Mouse (Mus musculus) kidney, postnatal 0 days (tissue): ENCODE data around the gene 1700020A23Rik. TPM values are rescaled to one million over a fixed set of nuclear protein-coding genes. Genes with fewer than 3 reads are reported as not detected.
A peak's percentile ranks its signal among the peaks of the same experiment; 100 is the strongest.

Experiments
- ATAC-seq: fragments of 200-750 bp; cut with Nextera tagmentation; replicated peaks from 2 replicates; pipeline ENCODE4 v1.8.0; 2017; ENCODE audit warnings: low read depth, moderate number of reproducible peaks, moderate TSS enrichment, moderate library complexity; ENCODE audit not compliant: low FRiP score
- DNase-seq: peaks from one replicate; pipeline ENCODE4 v3.0.0-alpha.2; 2016; ENCODE audit warnings: low spot score
- H3K27ac ChIP-seq: fragments of 300-500 bp; sonication (generic); 2 replicates; pipeline ENCODE4 v1.5.1; 2014; ENCODE audit warnings: mild to moderate bottlenecking
- H3K27me3 ChIP-seq: fragments of 300-500 bp; sonication (generic); 2 replicates; pipeline ENCODE4 v1.6.1; 2014; ENCODE audit warnings: low read length, mixed read lengths; ENCODE audit not compliant: insufficient read depth
- H3K36me3 ChIP-seq: fragments of 300-500 bp; sonication (generic); 2 replicates; pipeline ENCODE4 v1.6.1; 2014; ENCODE audit warnings: low read length, mixed read lengths; ENCODE audit not compliant: insufficient read depth
- H3K4me1 ChIP-seq: fragments of 300-500 bp; sonication (generic); replicated peaks from 2 replicates; pipeline ENCODE4 v1.6.1; 2014; ENCODE audit warnings: antibody characterized with exemption, low read length, mixed read lengths; ENCODE audit not compliant: insufficient read depth
- H3K4me2 ChIP-seq: fragments of 300-500 bp; sonication (generic); 2 replicates; pipeline ENCODE4 v1.6.1; 2014; ENCODE audit warnings: mild to moderate bottlenecking, low read length, moderate library complexity, mixed read lengths
- H3K4me3 ChIP-seq: fragments of 300-500 bp; sonication (generic); replicated peaks from 2 replicates; pipeline ENCODE4 v1.5.1; 2014; ENCODE audit warnings: low read depth, low read length
- H3K9ac ChIP-seq: fragments of 300-500 bp; sonication (generic); 2 replicates; pipeline ENCODE4 v1.6.1; 2014; ENCODE audit warnings: low read depth, low read length
- H3K9me3 ChIP-seq: fragments of 300-500 bp; sonication (generic); replicated peaks from 2 replicates; pipeline ENCODE4 v1.6.1; 2016; ENCODE audit warnings: low read length, inconsistent platforms, mixed read lengths
- CTCF ChIP-seq: IDR thresholded peaks from 2 replicates; pipeline ENCODE4 v1.5.1; 2016; ENCODE audit warnings: antibody characterized with exemption, low read depth, mild to moderate bottlenecking, moderate library complexity
- WGBS: fragments of 180-500 bp; shearing (Covaris S2); extraction: QIAGEN DNeasy Blood & Tissue Kit; methylation state at CpG from one replicate; pipeline ENCODE4 v1.1.7; 2014; 5-methylcytosine and 5-hydroxymethylcytosine counted together
- polyA plus RNA-seq: library from polyadenylated mRNA; unstranded; fragments of >200 nt; fragmentation: Nextera tagmentation; extraction: Ambion mirVana; gene quantifications from 2 replicates; pipeline ENCODE4 v1.2.1, GENCODE M21; 2015

The 1700020A23Rik gene
- polyA plus RNA-seq, 1 experiment from 2014 or later = not detected

- Histone ChIP-seq H3K27ac (peak overlapping the region; percentile 89), H3K27me3 (no peaks in the 10 kb centered on the region), H3K4me2 (peak overlapping the region; percentile 76), H3K9ac (peak overlapping the region; percentile 85), H3K9me3 (no peaks in the 10 kb centered on the region), H3K36me3 (0 out of 2 replicates have a peak, but pooled peaks cover 4% of the 10 kb centered on the region), H3K4me3 (peak overlapping the region; percentile 68), H3K4me1 (peaks cover 11% of the 10 kb centered on the region)
- TF ChIP-seq CTCF = no peak
- 11% methylated on average over 49 of the region's 49 CpGs for WGBS
- ATAC-seq (peak; percentile 65), DNase-seq (peak; percentile 84)
These were observed 18.5 kb downstream of the 1700020A23Rik start for GRCm38 (mm10) chr2:130423397-130424125.

GRCm38 (mm10) chr2:130424126-130424853, 19.2 kb downstream of the 1700020A23Rik start, which contains the start of the genes Vps16 and Pced1a:
TSS of gene Vps16 (plus strand) at chr2:130424339.
TSS of gene Pced1a (minus strand) at chr2:130424701.
- Histone ChIP-seq H3K4me3 (peak within 1 kb of the TSS; percentile 68), H3K4me1 (peaks cover 11% of the 10 kb centered on the region), H3K4me2 (peak within 1 kb of the TSS; percentile 76), H3K27ac (peak within 1 kb of the TSS; percentile 89), H3K27me3 (no peaks in the 10 kb centered on the region), H3K36me3 (no peaks in the 10 kb centered on the region), H3K9ac (peak within 1 kb of the TSS; percentile 85), H3K9me3 (no peaks in the 10 kb centered on the region)
- peak; percentile 92 for ATAC-seq
- TF ChIP-seq CTCF = peak; percentile 57
- WGBS = under 1% methylated on average over 58 of the region's 58 CpGs
- peak; percentile 93 for DNase-seq

- H3K27ac ChIP-seq = no peak overlapping the region
- peak; percentile 45 for DNase-seq
These were observed 20.1 kb downstream of the 1700020A23Rik start for GRCm38 (mm10) chr2:130425112-130425511.

GRCm38 (mm10) chr2:130429851-130430250, 24.8 kb downstream of the 1700020A23Rik start:
- 34% methylated on average over 2 of the region's 2 CpGs for WGBS
- Histone ChIP-seq H3K4me1 (peaks cover 5% of the 10 kb centered on the region; the same call in 1 of the 2 replicates), H3K27ac (0 out of 2 replicates have a peak overlapping the region, but pooled peaks have one; percentile 44), H3K9me3 (no peaks in the 10 kb centered on the region), H3K4me2 (no peak overlapping the region), H3K27me3 (no peaks in the 10 kb centered on the region), H3K4me3 (no peak overlapping the region), H3K36me3 (no peaks in the 10 kb centered on the region), H3K9ac (no peak overlapping the region)
- ATAC-seq (no peak), DNase-seq (peak; percentile 73)
- no peak for TF ChIP-seq CTCF

More at GRCm38 (mm10) chr2:130425112-130425511, 20.1 kb downstream of the 1700020A23Rik start:
- Histone ChIP-seq H3K27me3 (no peaks in the 10 kb centered on the region), H3K4me1 (peaks cover 11% of the 10 kb centered on the region), H3K36me3 (no peaks in the 10 kb centered on the region), H3K4me3 (peak overlapping the region; percentile 68), H3K4me2 (peak overlapping the region; percentile 76), H3K9ac (peak overlapping the region; percentile 85), H3K9me3 (no peaks in the 10 kb centered on the region)
- no peak for ATAC-seq
- peak; percentile 46; the same call in 1 of the 2 replicates for TF ChIP-seq CTCF
- 29% methylated on average over 5 of the region's 5 CpGs for WGBS

GRCm38 (mm10) chr2:130430484-130430883, 25.4 kb downstream of the 1700020A23Rik start:
- ATAC-seq = no peak
- H3K9ac ChIP-seq = no peak overlapping the region
- H3K4me1 ChIP-seq = no peaks in the 10 kb centered on the region
- 64% methylated on average over 3 of the region's 3 CpGs for WGBS
- H3K4me3 ChIP-seq = no peak overlapping the region
- H3K27ac ChIP-seq = 0 out of 2 replicates have a peak overlapping the region, but pooled peaks have one; percentile 44
- H3K36me3 ChIP-seq = no peaks in the 10 kb centered on the region
- H3K9me3 ChIP-seq = no peaks in the 10 kb centered on the region
- TF ChIP-seq CTCF = no peak
- no peak overlapping the region for H3K4me2 ChIP-seq
- DNase-seq = no peak
- H3K27me3 ChIP-seq = no peaks in the 10 kb centered on the region

- Histone ChIP-seq H3K4me3 (no peak overlapping the region), H3K9me3 (no peaks in the 10 kb centered on the region), H3K9ac (no peak overlapping the region), H3K27me3 (no peaks in the 10 kb centered on the region), H3K36me3 (no peaks in the 10 kb centered on the region), H3K4me2 (no peak overlapping the region), H3K27ac (no peak overlapping the region), H3K4me1 (no peaks in the 10 kb centered on the region)
- ATAC-seq (no peak), DNase-seq (no peak)
- 76% methylated on average over 3 of the region's 3 CpGs for WGBS
- TF ChIP-seq CTCF = no peak
These were observed 27.1 kb downstream of the 1700020A23Rik start for GRCm38 (mm10) chr2:130432157-130432556.
